Mouse (Mus musculus) midbrain, embryonic 12.5 days (tissue): ENCODE results near the gene Cracr2a. TPM values are rescaled to one million over a fixed set of nuclear protein-coding genes. Genes with fewer than 3 reads are reported as not detected.

Source experiments
- ATAC-seq: fragments of 200-750 bp; cut with Nextera tagmentation; 2 replicates; pipeline ENCODE4 v1.8.0; 2017; ENCODE audit warnings: low read depth, moderate TSS enrichment, moderate library complexity; ENCODE audit not compliant: low FRiP score
- H3K27ac ChIP-seq: fragments of 300-500 bp; sonication (generic); replicated peaks from 2 replicates; pipeline ENCODE4 v1.5.1; 2016; ENCODE audit warnings: mild to moderate bottlenecking
- H3K27me3 ChIP-seq: fragments of 300-500 bp; sonication (generic); 2 replicates; pipeline ENCODE4 v1.6.1; 2016; ENCODE audit warnings: mild to moderate bottlenecking
- H3K36me3 ChIP-seq: fragments of 300-500 bp; sonication (generic); 2 replicates; pipeline ENCODE4 v1.6.1; 2016
- H3K4me1 ChIP-seq: fragments of 300-500 bp; sonication (generic); 2 replicates; pipeline ENCODE4 v1.6.1; 2016
- H3K4me2 ChIP-seq: fragments of 300-500 bp; sonication (generic); replicated peaks from 2 replicates; pipeline ENCODE4 v1.6.1; 2016; ENCODE audit warnings: mild to moderate bottlenecking, moderate library complexity
- H3K4me3 ChIP-seq: fragments of 300-500 bp; sonication (generic); 2 replicates; pipeline ENCODE4 v1.5.1; 2016; ENCODE audit warnings: mild to moderate bottlenecking
- H3K9ac ChIP-seq: fragments of 300-500 bp; sonication (generic); replicated peaks from 2 replicates; pipeline ENCODE4 v1.6.1; 2016; ENCODE audit warnings: mild to moderate bottlenecking, moderate library complexity
- H3K9me3 ChIP-seq: fragments of 300-500 bp; sonication (generic); 2 replicates; pipeline ENCODE4 v1.6.1; 2016; ENCODE audit warnings: mild to moderate bottlenecking
- WGBS: fragments of 180-500 bp; shearing (Covaris S2); methylation state at CpG from one replicate; pipeline ENCODE4 v1.1.7; 2016; 5-methylcytosine and 5-hydroxymethylcytosine counted together
- polyA plus RNA-seq: library from polyadenylated mRNA; unstranded; fragments of >200 nt; fragmentation: Nextera tagmentation; extraction: Ambion mirVana; gene quantifications from 2 replicates; pipeline ENCODE4 v1.2.1, GENCODE M21; 2016

The Cracr2a gene
- polyA plus RNA-seq, 1 experiment from 2014 or later, result 1.1 TPM

DNA sequence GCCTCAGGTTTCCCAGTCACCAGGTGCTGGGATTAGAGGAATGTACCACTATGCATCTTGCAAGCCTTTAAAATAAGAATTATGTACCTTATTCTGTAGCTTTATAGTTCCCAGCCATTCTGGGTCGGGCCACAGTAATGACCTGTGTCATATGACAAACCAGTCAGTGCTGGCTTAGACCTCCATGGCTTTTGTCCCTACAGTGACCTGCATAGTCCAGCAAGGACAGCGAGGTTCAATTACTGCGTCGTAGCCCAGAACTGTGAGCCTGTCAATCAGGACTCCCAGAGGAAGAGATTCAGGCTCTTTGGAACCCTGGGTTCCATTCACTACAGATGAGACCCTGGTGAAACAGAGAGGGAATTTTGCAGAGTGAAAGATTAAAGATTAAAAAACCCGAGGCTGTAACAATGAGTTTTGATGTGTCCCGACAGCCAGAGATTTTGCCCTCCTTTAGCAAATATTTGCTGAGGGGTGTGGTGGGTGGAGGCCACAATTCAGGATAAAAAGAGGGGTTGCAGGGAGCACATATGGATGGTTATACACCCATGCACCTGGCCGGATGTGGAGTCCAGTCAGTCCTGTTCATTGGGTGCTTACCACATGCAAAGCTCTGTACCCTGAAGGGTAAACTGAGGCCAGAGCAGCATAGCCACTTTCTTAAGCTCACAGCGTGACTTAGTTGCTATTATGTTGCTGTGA is 10.9 kb downstream of the Cracr2a start:
- Histone ChIP-seq H3K4me3 (no peak overlapping the region), H3K36me3 (no peaks in the 10 kb centered on the region), H3K27me3 (no peaks in the 10 kb centered on the region), H3K9ac (no peak overlapping the region), H3K4me2 (no peak overlapping the region), H3K27ac (no peak overlapping the region), H3K9me3 (no peaks in the 10 kb centered on the region), H3K4me1 (no peaks in the 10 kb centered on the region)
- ATAC-seq, result no peak
- WGBS, result 69% methylated on average over 8 of the region's 8 CpGs

DNA sequence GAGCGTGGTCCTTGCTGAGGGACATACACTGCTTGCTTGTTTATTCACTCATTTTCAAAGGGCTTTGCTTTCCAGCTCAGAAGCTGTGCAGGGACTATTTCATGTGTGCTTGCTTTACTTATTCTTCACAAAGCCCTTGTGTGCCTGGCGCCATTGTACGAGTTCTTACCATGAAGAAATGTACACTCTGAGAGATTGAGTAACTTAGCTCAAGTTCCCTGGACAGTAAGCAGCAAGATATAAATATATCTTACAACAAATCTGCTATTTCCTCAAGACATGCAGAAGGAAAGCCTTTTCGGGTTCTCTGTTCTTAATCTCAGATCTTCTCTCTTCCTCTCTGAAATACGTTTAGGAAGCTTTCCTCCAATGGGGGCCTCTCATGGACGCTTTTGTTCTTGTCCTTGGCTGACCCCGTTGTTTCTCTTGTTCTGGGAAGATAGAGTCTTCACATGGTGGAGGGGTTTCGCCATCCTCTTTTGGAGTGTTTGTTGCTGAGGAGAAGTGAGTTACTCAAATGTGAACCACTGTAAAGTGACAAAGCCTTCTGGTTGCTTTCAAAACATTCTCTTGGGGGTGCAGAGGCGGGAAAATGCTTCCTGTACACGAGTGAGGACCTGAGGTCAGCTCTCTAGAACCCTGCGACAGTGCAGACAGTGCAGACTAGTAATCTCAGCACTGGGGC is 12.8 kb downstream of the Cracr2a start:
- H3K9me3 ChIP-seq, result no peaks in the 10 kb centered on the region
- no peak for ATAC-seq
- no peak overlapping the region for H3K4me2 ChIP-seq
- H3K36me3 ChIP-seq, result no peaks in the 10 kb centered on the region
- H3K27ac ChIP-seq, result no peak overlapping the region
- no peaks in the 10 kb centered on the region for H3K27me3 ChIP-seq
- 76% methylated on average over 11 of the region's 11 CpGs for WGBS
- H3K4me3 ChIP-seq, result no peak overlapping the region
- no peaks in the 10 kb centered on the region for H3K4me1 ChIP-seq
- H3K9ac ChIP-seq, result no peak overlapping the region

DNA sequence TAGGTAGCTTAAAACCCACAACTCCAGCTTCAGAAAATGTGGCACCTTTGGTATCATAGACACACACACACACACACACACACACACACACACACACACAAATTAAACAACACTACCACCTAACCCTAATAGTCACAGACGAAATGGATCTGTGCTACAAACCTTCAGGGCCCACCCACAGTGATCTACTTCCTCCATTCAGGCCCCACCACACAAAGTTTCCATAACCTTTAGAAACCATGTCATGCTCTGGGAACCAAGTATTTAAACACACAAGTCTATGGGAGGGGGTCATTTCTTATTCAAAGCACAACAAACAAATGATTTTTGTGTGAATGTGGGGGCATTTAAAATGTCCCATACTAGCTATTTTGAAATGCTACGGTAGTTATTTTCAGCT is 14.1 kb downstream of the Cracr2a start:
- no peak overlapping the region for H3K4me2 ChIP-seq
- ATAC-seq, result no peak
- 87% methylated on average over 2 of the region's 2 CpGs for WGBS

DNA sequence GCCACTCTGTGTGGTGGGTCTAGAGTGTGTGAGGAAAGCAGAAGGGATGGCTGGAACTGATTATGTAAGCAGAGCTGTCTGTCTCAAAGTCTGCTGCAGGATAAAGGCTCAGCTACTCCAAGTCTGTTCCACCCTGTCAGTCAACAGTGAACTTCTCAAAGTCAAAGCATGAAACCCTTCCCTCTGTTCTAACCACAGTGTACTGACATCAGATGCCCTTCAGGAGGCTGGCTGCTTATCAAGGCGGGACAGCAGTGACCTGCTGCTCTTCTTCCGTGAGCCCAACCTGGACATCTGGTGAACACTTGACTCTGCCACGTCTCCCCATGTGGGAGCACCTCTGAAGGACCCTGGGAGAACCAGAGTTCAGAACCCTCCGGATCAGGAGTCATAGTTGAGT is 16.6 kb downstream of the Cracr2a start:
- H3K4me1 ChIP-seq, result peaks cover 8% of the 10 kb centered on the region

More for the DNA sequence above, 14.1 kb downstream of the Cracr2a start:
- H3K36me3 ChIP-seq, result no peaks in the 10 kb centered on the region
- no peak overlapping the region for H3K4me3 ChIP-seq
- H3K27me3 ChIP-seq, result no peaks in the 10 kb centered on the region
- no peaks in the 10 kb centered on the region for H3K4me1 ChIP-seq
- no peak overlapping the region for H3K9ac ChIP-seq
- H3K27ac ChIP-seq, result no peak overlapping the region
- H3K9me3 ChIP-seq, result no peaks in the 10 kb centered on the region

DNA sequence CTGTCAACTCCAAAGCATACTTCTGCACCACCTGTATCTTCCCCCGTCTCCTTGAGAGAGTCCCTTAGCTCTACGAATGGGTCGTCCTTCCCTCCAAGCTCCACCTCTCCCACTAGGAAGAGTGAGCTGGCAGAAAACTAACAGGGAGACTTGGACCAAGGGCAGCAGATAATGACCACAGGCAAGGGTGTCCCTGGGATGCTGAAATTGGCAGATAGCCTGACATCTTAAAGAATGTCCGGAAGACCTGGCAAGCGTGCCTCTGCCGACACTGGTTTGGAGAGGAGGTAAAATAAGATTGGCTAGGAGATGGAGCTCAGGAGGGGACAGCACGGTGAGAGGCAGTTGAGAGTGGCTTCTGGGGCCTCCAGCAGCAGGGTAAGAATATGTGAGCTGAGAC is 17.2 kb downstream of the Cracr2a start:
- no peak overlapping the region for H3K4me2 ChIP-seq
- no peaks in the 10 kb centered on the region for H3K9me3 ChIP-seq
- no peak for ATAC-seq
- H3K4me3 ChIP-seq, result no peak overlapping the region
- WGBS, result 75% methylated on average over 7 of the region's 7 CpGs
- H3K36me3 ChIP-seq, result no peaks in the 10 kb centered on the region
- H3K4me1 ChIP-seq, result peaks cover 9% of the 10 kb centered on the region
- no peak overlapping the region for H3K9ac ChIP-seq
- no peak overlapping the region for H3K27ac ChIP-seq
- H3K27me3 ChIP-seq, result peaks cover 3% of the 10 kb centered on the region

More for the DNA sequence above, 16.6 kb downstream of the Cracr2a start:
- H3K9ac ChIP-seq, result no peak overlapping the region
- H3K27ac ChIP-seq, result no peak overlapping the region
- peaks cover 3% of the 10 kb centered on the region; the same call in 1 of the 2 replicates for H3K27me3 ChIP-seq
- no peak for ATAC-seq
- no peak overlapping the region for H3K4me3 ChIP-seq
- H3K36me3 ChIP-seq, result no peaks in the 10 kb centered on the region
- H3K9me3 ChIP-seq, result no peaks in the 10 kb centered on the region
- WGBS, result 77% methylated on average over 4 of the region's 4 CpGs
- no peak overlapping the region for H3K4me2 ChIP-seq

DNA sequence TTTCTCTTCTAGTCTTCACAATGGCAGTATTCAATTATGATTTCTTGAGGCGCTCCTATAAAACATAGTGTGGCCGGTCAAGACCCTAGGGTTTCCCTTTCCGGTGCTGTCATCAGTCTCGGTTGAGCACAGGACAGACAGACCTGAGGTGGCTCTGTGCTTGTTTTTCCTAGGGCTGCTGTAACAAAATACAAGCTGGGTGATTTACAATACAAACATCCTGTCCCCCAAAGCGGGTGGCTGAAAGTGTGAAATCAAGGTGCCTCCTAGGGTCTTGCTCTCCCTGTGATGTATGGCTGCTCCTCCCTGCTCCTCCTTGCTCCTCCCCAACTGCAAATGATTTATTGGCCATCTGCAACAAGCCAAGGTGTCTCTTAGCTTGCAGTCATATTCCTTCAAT is 17.7 kb downstream of the Cracr2a start:
- Histone ChIP-seq H3K9me3 (no peaks in the 10 kb centered on the region), H3K27me3 (peaks cover 3% of the 10 kb centered on the region), H3K36me3 (no peaks in the 10 kb centered on the region), H3K27ac (no peak overlapping the region), H3K9ac (no peak overlapping the region), H3K4me2 (no peak overlapping the region), H3K4me1 (peaks cover 9% of the 10 kb centered on the region), H3K4me3 (no peak overlapping the region)
- 81% methylated on average over 5 of the region's 5 CpGs for WGBS
- ATAC-seq, result no peak

DNA sequence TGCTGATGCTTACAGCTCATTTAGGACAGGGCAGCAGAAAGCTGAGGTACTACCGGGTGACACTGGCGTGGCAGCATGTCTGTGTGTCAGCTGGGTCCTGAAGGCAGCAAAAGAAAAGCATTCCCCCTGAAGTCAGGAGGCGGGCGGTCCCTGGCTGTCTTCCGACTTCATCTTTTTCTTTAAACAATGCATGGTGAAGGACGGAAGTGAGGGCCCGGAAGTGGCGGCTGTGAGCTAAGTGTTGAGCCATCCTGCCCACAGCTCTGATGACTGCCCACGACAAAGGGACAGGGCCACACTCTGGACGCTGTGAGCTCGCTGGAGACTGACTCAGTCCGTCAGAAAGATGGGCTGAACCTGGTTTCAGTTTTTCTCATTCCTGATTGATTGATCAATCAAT is 20.8 kb downstream of the Cracr2a start:
- peak overlapping the region; percentile 42 for H3K4me2 ChIP-seq
- H3K4me3 ChIP-seq, result no peak overlapping the region
- 65% methylated on average over 12 of the region's 12 CpGs for WGBS

DNA sequence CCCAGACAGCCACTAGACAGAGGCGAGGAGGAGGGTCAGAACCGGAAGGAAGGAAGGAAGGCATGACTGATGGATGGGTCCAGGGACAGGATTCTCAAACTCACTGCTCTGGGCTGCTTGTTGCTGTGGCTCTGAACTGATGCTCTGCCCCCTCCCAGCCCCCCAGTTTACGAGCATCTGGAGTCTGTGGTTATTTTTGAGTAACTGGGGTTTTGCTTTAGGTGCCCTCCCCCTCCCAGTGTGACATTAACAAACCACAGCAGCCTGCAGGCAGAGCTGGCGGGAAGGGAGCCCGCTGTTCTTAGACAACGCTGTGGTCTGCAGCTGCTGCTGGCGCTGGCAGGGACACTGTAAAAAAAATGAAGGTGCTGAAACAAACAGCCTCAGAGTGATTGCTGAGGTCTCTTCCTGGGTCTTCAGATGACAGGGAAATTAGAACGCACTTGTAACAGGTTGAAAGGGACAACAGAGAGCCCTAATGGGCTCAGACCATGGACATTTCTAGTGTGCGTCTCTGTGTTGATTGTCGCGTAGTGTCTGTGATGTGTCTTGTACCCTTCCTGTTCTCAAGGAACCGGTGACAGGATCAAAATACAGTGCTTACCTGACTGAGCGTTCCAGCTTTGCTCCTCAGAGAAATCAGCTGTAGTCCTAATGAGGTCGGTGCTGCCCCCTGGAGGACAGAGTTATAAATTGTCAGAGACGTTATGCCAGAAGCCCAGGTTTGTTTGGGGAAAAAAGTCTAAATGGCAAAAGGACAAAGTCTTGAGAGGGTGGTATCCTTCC is 21.4 kb downstream of the Cracr2a start:
- no peak overlapping the region for H3K9ac ChIP-seq
- no peaks in the 10 kb centered on the region for H3K9me3 ChIP-seq
- H3K4me3 ChIP-seq, result peak overlapping the region; percentile 10; the same call in 1 of the 2 replicates
- H3K4me1 ChIP-seq, result peaks cover 9% of the 10 kb centered on the region
- peaks cover 3% of the 10 kb centered on the region for H3K27me3 ChIP-seq
- WGBS, result 16% methylated on average over 15 of the region's 15 CpGs
- peak; percentile 56; the same call in 1 of the 2 replicates for ATAC-seq
- no peaks in the 10 kb centered on the region for H3K36me3 ChIP-seq
- H3K27ac ChIP-seq, result no peak overlapping the region
- H3K4me2 ChIP-seq, result peak overlapping the region; percentile 42

More for the DNA sequence above, 20.8 kb downstream of the Cracr2a start:
- Histone ChIP-seq H3K27ac (no peak overlapping the region), H3K9ac (no peak overlapping the region), H3K9me3 (no peaks in the 10 kb centered on the region), H3K36me3 (no peaks in the 10 kb centered on the region), H3K4me1 (peaks cover 9% of the 10 kb centered on the region), H3K27me3 (peaks cover 3% of the 10 kb centered on the region)
- no peak for ATAC-seq

DNA sequence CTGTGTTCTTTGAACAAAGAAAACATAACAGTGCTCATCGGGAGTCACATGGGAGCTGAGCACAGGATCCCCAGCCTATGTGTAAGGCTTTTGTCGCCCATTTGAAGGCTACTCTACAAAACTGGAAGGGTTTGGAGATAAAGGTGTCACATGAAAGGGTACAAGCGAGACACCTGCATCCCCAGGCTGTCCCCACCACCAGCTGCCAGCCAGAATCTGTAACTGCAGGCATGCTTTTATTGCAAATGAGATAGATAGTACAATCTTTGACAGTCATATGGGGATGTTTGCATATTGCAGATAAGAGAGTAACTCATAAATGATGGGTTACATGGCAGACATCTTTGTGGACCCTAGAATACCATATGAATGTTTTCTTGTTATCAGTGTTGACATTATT is 30.3 kb downstream of the Cracr2a start:
- no peak overlapping the region for H3K9ac ChIP-seq
- H3K4me1 ChIP-seq, result peaks cover 11% of the 10 kb centered on the region; the same call in 1 of the 2 replicates
- H3K9me3 ChIP-seq, result no peaks in the 10 kb centered on the region
- ATAC-seq, result no peak
- H3K36me3 ChIP-seq, result no peaks in the 10 kb centered on the region
- 76% methylated on average over 3 of the region's 3 CpGs for WGBS
- no peak overlapping the region for H3K27ac ChIP-seq
- peaks cover 4% of the 10 kb centered on the region; the same call in 1 of the 2 replicates for H3K27me3 ChIP-seq
- no peak overlapping the region for H3K4me3 ChIP-seq
- no peak overlapping the region for H3K4me2 ChIP-seq

DNA sequence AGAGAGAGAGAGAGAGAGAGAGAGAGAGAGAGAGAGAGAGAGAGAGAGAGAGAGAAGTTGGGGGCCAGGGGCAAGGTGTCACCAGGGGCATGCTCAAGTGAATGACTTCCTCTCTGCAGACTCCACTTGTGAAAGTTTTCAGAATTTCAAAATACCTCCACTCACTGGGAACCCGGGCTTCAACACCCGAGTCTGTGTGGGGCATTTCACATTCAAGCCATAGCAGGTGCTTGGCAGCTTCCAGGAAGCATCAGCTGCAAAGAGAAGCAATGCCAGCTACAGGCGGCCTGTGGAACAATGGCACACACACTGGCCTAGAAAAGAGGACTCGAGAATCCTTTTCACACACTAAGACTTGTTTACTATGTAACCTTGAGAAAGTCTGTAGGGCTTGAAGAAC is 32.3 kb downstream of the Cracr2a start:
- ATAC-seq, result no peak
- Histone ChIP-seq H3K9me3 (no peaks in the 10 kb centered on the region), H3K9ac (no peak overlapping the region), H3K36me3 (no peaks in the 10 kb centered on the region), H3K27ac (no peak overlapping the region), H3K4me3 (no peak overlapping the region), H3K4me1 (peaks cover 16% of the 10 kb centered on the region; the same call in 1 of the 2 replicates), H3K4me2 (no peak overlapping the region), H3K27me3 (peaks cover 4% of the 10 kb centered on the region; the same call in 1 of the 2 replicates)
- 70% methylated on average over 4 of the region's 4 CpGs for WGBS

DNA sequence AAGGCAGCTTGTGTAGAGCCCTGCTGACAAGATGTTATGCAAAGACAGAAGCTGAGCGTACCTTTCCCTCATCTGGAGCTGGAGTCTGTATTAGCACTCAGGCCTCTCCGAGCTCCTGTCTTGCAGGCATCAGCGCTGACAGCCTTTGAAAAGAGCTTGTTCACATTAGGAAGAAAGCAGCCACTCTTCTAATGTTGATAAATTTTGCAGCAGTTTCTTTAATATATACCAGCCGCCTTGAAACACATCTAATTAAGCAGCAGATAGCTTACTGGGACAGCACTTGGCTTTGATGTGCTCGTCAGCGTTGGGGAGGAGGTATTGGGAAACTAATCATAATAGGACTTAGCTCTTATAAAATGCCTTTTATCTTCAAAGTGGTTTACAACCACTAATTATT is 38.1 kb downstream of the Cracr2a start:
- WGBS, result 67% methylated on average over 6 of the region's 6 CpGs
- Histone ChIP-seq H3K27me3 (no peaks in the 10 kb centered on the region), H3K4me1 (peaks cover 17% of the 10 kb centered on the region), H3K4me2 (no peak overlapping the region), H3K27ac (no peak overlapping the region; the same call in 1 of the 2 replicates), H3K9me3 (peaks cover 9% of the 10 kb centered on the region; the same call in 1 of the 2 replicates), H3K4me3 (no peak overlapping the region), H3K36me3 (no peaks in the 10 kb centered on the region), H3K9ac (no peak overlapping the region)
- no peak for ATAC-seq
